Mouse (Mus musculus) megakaryocyte, adult 5-6 weeks (primary cell): ENCODE data around the gene Col1a1. TPM values are rescaled to one million over a fixed set of nuclear protein-coding genes. Genes with fewer than 3 reads are reported as not detected.
A peak's percentile ranks its signal among the peaks of the same experiment; 100 is the strongest.

ENCODE experiments used
- ATAC-seq: 2 replicates; pipeline ENCODE4 v1.8.0; 2016; ENCODE audit warnings: mild to moderate bottlenecking, inconsistent platforms; ENCODE audit not compliant: poor library complexity, severe bottlenecking
- total RNA-seq, 2 experiments: library from RNA; stranded (forward) in 1 of 2; stranded (reverse) in 1 of 2; fragments of 153-499, 151-499 nt in 1 of 2; fragments of 221-1000, 200-1000 nt in 1 of 2; gene quantifications; 2 replicates each; pipeline versions ENCODE4 v1.2.3 to v1.2.4; 2015 to 2017

Col1a1 gene
- total RNA-seq, 2 experiments from 2014 or later = 0.42 to 4.8 TPM

GRCm38 (mm10) chr11:94972887-94973286 lies 36.9 kb downstream of the Col1a1 start:
- ATAC-seq = no peak

- ATAC-seq = no peak
Observed at GRCm38 (mm10) chr11:94973313-94973712, 37.3 kb downstream of the Col1a1 start.

DNA sequence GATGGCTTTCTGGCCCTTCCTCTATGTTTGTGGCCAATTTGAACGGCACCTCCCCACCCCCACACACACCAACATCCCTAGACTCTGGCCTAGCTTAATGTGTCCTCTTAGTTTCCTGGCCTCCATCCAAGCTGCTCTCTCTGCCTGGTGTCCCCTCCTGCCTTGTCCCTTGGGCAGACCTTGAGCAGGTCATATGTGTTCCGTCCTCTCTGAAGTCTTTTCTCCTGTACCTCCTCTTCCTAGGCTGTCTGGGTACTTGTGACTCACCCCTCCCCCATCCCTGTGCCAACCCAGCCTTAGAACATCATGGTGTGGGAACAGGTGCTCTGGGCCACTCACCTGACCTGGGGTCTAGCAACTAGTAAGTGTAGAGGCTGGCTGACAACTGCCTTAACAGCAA lies 38.9 kb downstream of the Col1a1 start:
- no peak for ATAC-seq

DNA sequence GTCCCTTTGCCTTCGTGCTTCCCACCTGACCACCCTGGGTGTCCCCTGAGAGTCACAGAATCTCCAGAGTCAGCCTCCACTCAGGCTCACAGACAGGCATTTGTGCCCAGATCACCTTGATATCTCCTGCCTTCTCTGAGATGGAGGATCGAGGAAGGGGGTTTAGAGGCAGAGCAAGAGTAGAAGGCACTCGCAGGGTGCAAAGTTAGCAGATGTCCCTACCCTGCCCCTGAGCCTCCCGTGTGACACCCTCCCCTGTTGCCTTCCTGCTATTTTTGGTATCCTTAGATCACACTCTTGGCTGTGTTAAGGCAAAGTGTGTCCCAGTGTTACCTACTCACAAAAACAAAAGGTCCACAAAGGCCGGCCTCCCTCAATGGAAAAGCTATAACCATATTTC lies 40.2 kb downstream of the Col1a1 start, which contains the start of gene Sgca:
Gene Sgca (minus strand): TSS at position 129 of the 400 bp plus-strand sequence.
- no peak for ATAC-seq

- ATAC-seq = no peak
Observed at GRCm38 (mm10) chr11:94978178-94978915, 42.3 kb downstream of the Col1a1 start.

GRCm38 (mm10) chr11:94978947-94979346 lies 42.9 kb downstream of the Col1a1 start:
- ATAC-seq = peak; percentile 100

- no peak for ATAC-seq
Observed at GRCm38 (mm10) chr11:94979462-94980179, 43.6 kb downstream of the Col1a1 start.

DNA sequence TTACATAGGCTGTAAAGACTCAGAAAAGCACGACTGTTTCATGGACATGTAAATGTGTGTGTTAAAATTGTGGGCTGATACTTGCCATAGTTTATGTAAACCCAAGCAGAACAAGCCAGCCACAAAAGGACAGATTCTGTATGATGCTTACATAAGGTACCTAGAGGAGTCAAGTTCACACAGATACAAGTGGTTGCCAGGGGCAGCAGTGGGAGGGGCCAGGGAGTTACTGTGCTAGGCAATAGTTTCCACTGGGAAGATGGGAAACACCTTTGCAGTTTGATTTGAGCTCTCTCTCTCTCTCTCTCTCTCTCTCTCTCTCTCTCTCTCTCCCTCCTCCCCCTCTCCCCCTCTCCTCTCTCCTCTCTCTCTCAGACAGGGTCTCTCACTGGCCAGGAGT lies 49.1 kb downstream of the Col1a1 start:
- ATAC-seq = no peak

- no peak for ATAC-seq
Observed at GRCm38 (mm10) chr11:94985822-94986221, 49.8 kb downstream of the Col1a1 start.

DNA sequence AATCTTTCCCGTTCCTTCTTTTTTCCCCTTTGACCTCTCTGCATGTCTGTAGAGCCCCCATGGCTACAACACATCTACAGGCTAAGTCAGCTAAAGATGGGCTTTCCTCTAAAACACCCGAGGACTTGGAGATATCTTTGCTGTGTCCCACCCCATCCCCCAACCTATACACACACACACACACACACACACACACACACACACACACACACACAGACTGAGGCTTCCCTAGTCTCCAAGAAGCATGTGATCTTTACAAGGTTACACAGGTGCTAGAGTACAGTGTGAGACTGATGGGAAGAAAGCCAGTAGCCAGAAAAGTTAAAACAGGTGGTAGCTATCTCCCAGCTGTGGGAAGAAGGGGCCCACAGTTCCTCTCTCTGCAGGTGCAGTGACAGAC lies 50.4 kb downstream of the Col1a1 start:
- ATAC-seq = no peak

- ATAC-seq = no peak
Observed at GRCm38 (mm10) chr11:94987341-94987740, 51.3 kb downstream of the Col1a1 start.

DNA sequence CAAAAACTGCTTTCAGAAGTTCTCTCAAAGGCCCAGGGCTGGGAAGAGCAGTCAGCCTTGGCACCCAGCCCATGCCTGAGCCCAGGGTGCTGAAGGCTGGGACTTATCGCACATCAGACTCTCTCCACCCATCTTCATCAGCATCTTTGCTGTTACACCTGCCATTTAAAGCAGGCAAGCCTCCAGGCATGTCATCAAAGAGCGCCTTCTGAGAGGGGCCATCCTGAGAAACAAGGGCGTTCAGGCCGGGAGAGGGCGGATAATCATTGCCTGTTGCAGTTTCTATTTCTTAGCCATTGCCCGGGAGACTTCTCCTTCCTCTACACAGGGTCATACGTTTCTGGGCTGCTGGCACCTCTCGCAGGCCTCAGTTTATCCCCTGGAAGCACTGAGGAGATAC lies 51.8 kb downstream of the Col1a1 start:
- no peak for ATAC-seq

- ATAC-seq = no peak
Observed at GRCm38 (mm10) chr11:94988780-94989561, 52.9 kb downstream of the Col1a1 start.

- ATAC-seq = peak; percentile 59
Observed at GRCm38 (mm10) chr11:94989562-94990017, 53.6 kb downstream of the Col1a1 start.

- no peak; the same call in 1 of the 2 replicates for ATAC-seq
Observed at GRCm38 (mm10) chr11:94990102-94990748, 54.2 kb downstream of the Col1a1 start.

GRCm38 (mm10) chr11:94990749-94991577 lies 54.9 kb downstream of the Col1a1 start, which contains the start of gene Ppp1r9b:
Gene Ppp1r9b (plus strand): TSS chr11:94991035.
- peak; percentile 68 for ATAC-seq

GRCm38 (mm10) chr11:94991641-94992479 lies 55.8 kb downstream of the Col1a1 start:
- peak; percentile 8; the same call in 1 of the 2 replicates for ATAC-seq

- no peak for ATAC-seq
Observed at GRCm38 (mm10) chr11:94992480-94992753, 56.4 kb downstream of the Col1a1 start.
